Mouse (Mus musculus): ENCODE measurements around the gene Mau2. TPM values are rescaled to one million over a fixed set of nuclear protein-coding genes. Genes with fewer than 3 reads are reported as not detected.

The Mau2 gene
- polyA plus RNA-seq, 1 experiment from 2014 or later, result 33.8 TPM

DNA sequence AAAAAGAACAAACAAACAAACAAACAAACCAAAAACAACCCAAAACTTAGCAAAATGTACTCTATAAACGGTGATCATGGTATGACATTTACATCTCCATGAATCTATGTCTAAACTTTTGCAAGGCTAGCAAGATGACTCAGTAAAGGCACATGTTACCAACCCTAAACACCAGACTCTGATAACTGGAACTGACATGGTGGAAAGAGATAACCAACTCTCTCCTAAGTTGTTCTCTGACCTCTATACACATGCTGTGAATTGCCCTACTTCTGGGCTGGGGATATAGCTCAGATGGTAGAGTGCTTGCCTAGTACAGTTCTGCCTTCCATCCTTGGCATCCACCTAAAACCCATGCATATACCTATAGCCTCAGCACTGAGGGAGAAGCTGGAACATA lies 4.5 kb downstream of the Mau2 start:
- WGBS, result 94% methylated on average over 1 of the region's 1 CpGs
- no peak overlapping the region for H3K9ac ChIP-seq (ENCODE audit: low read depth, low read length)
- no peak overlapping the region for H3K27ac ChIP-seq
- H3K4me3 ChIP-seq (replicated peaks; ENCODE audit: low read depth, low read length), result no peak overlapping the region
- DNase-seq (ENCODE audit: low spot score), result no peak
- no peak for TF ChIP-seq CTCF (IDR thresholded peaks at IDR 0.05; ENCODE audit: low read depth)
- no peak for ATAC-seq (replicated peaks; ENCODE audit: low FRiP score, low read depth)
- H3K4me1 ChIP-seq (replicated peaks; ENCODE audit: insufficient read depth, low read length), result 0 out of 2 replicates have a peak, but pooled peaks cover 18% of the 10 kb centered on the region
- 0 out of 2 replicates have a peak, but pooled peaks cover 6% of the 10 kb centered on the region for H3K36me3 ChIP-seq (ENCODE audit: insufficient read depth, low read length)
- no peaks in the 10 kb centered on the region for H3K27me3 ChIP-seq (ENCODE audit: insufficient read depth, low read length)
- H3K4me2 ChIP-seq (ENCODE audit: low read length), result no peak overlapping the region
- H3K9me3 ChIP-seq (replicated peaks; ENCODE audit: low read length), result no peaks in the 10 kb centered on the region

DNA sequence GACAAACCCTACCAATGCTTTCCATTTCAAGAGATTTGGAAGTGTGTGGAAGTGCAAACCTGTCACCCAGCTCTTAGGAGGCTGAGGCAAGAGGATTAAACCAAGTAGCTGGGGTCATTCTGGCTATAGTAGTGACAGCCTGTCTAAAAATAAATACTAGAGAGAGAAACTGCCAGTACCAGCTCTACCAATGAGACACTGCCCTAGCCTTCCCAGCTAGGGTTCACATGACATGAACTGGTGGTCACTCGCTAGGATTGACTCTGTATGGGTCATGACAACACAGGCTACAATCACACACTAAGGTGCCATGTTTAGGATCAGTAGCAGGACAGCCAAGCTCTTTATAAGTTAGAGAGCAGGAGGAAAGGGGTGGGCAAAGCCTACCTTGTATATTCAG lies 12.3 kb downstream of the Mau2 start:
- ATAC-seq (replicated peaks; ENCODE audit: low FRiP score, low read depth), result no peak
- no peaks in the 10 kb centered on the region for H3K27me3 ChIP-seq (ENCODE audit: insufficient read depth, low read length)
- H3K27ac ChIP-seq, result no peak overlapping the region
- H3K36me3 ChIP-seq (ENCODE audit: insufficient read depth, low read length), result peaks cover 64% of the 10 kb centered on the region
- no peak for DNase-seq (ENCODE audit: low spot score)
- no peak overlapping the region for H3K4me2 ChIP-seq (ENCODE audit: low read length)
- no peaks in the 10 kb centered on the region for H3K4me1 ChIP-seq (replicated peaks; ENCODE audit: insufficient read depth, low read length)
- no peak overlapping the region for H3K4me3 ChIP-seq (replicated peaks; ENCODE audit: low read depth, low read length)
- no peaks in the 10 kb centered on the region for H3K9me3 ChIP-seq (replicated peaks; ENCODE audit: low read length)
- 96% methylated on average over 1 of the region's 1 CpGs for WGBS
- no peak for TF ChIP-seq CTCF (IDR thresholded peaks at IDR 0.05; ENCODE audit: low read depth)
- no peak overlapping the region for H3K9ac ChIP-seq (ENCODE audit: low read depth, low read length)

- Histone ChIP-seq H3K9ac (ENCODE audit: low read depth, low read length) (no peak overlapping the region), H3K9me3 (replicated peaks; ENCODE audit: low read length) (no peaks in the 10 kb centered on the region), H3K27me3 (ENCODE audit: insufficient read depth, low read length) (no peaks in the 10 kb centered on the region), H3K36me3 (ENCODE audit: insufficient read depth, low read length) (peaks cover 88% of the 10 kb centered on the region), H3K4me2 (ENCODE audit: low read length) (no peak overlapping the region), H3K27ac (no peak overlapping the region), H3K4me1 (replicated peaks; ENCODE audit: insufficient read depth, low read length) (no peaks in the 10 kb centered on the region), H3K4me3 (replicated peaks; ENCODE audit: low read depth, low read length) (no peak overlapping the region)
- DNase-seq (ENCODE audit: low spot score) (no peak), ATAC-seq (replicated peaks; ENCODE audit: low FRiP score, low read depth) (no peak)
- no peak for TF ChIP-seq CTCF (IDR thresholded peaks at IDR 0.05; ENCODE audit: low read depth)
- WGBS, result 98% methylated on average over 2 of the region's 2 CpGs
Observed at GRCm38 (mm10) chr8:70026151-70026550, 16.4 kb downstream of the Mau2 start.

- no peak overlapping the region for H3K4me2 ChIP-seq (ENCODE audit: low read length)
- no peak for ATAC-seq (replicated peaks; ENCODE audit: low FRiP score, low read depth)
- H3K9me3 ChIP-seq (replicated peaks; ENCODE audit: low read length), result no peaks in the 10 kb centered on the region
- peaks cover 87% of the 10 kb centered on the region for H3K36me3 ChIP-seq (ENCODE audit: insufficient read depth, low read length)
- 90% methylated on average over 8 of the region's 8 CpGs for WGBS
- no peak overlapping the region for H3K9ac ChIP-seq (ENCODE audit: low read depth, low read length)
- DNase-seq (ENCODE audit: low spot score), result no peak
- no peaks in the 10 kb centered on the region for H3K27me3 ChIP-seq (ENCODE audit: insufficient read depth, low read length)
- no peak for TF ChIP-seq CTCF (IDR thresholded peaks at IDR 0.05; ENCODE audit: low read depth)
- no peak overlapping the region for H3K27ac ChIP-seq
- H3K4me1 ChIP-seq (replicated peaks; ENCODE audit: insufficient read depth, low read length), result no peaks in the 10 kb centered on the region
- no peak overlapping the region for H3K4me3 ChIP-seq (replicated peaks; ENCODE audit: low read depth, low read length)
Observed at GRCm38 (mm10) chr8:70023596-70023995, 18.9 kb downstream of the Mau2 start.

DNA sequence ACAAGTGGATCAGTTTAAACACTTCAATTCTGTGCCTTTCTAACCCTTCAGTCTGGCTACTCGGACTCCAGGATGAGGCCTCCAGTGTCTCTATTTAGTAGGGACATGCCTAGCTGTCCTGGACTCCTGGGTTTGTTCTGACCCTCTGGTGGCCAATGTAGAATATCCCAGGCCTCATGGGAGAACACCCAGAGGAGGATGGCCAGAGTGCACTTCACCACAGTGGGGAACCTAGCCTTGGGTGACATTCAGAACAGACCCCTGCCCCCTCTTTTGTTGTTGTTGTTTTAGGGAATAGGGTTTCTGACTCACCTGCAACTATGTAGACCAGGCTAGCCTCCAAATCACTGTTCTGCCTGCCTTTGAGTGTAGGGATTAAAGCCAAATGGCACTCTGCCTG lies 27.5 kb downstream of the Mau2 start:
- no peak overlapping the region for H3K27ac ChIP-seq
- H3K9ac ChIP-seq (ENCODE audit: low read depth, low read length), result no peak overlapping the region
- no peak overlapping the region for H3K4me3 ChIP-seq (replicated peaks; ENCODE audit: low read depth, low read length)
- no peaks in the 10 kb centered on the region for H3K27me3 ChIP-seq (ENCODE audit: insufficient read depth, low read length)
- peaks cover 36% of the 10 kb centered on the region for H3K36me3 ChIP-seq (ENCODE audit: insufficient read depth, low read length)
- 77% methylated on average over 1 of the region's 1 CpGs for WGBS
- no peaks in the 10 kb centered on the region for H3K4me1 ChIP-seq (replicated peaks; ENCODE audit: insufficient read depth, low read length)
- DNase-seq (ENCODE audit: low spot score) (no peak), ATAC-seq (replicated peaks; ENCODE audit: low FRiP score, low read depth) (no peak)
- no peak for TF ChIP-seq CTCF (IDR thresholded peaks at IDR 0.05; ENCODE audit: low read depth)
- no peaks in the 10 kb centered on the region for H3K9me3 ChIP-seq (replicated peaks; ENCODE audit: low read length)
- H3K4me2 ChIP-seq (ENCODE audit: low read length), result no peak overlapping the region

- TF ChIP-seq CTCF (IDR thresholded peaks at IDR 0.05; ENCODE audit: low read depth), result 0 out of 2 replicates have a peak, but pooled peaks have one; percentile 5
- Histone ChIP-seq H3K36me3 (ENCODE audit: insufficient read depth, low read length) (peaks cover 14% of the 10 kb centered on the region), H3K4me2 (ENCODE audit: low read length) (no peak overlapping the region), H3K4me1 (replicated peaks; ENCODE audit: insufficient read depth, low read length) (no peaks in the 10 kb centered on the region), H3K4me3 (replicated peaks; ENCODE audit: low read depth, low read length) (no peak overlapping the region), H3K27me3 (ENCODE audit: insufficient read depth, low read length) (no peaks in the 10 kb centered on the region), H3K9me3 (replicated peaks; ENCODE audit: low read length) (no peaks in the 10 kb centered on the region), H3K27ac (no peak overlapping the region), H3K9ac (ENCODE audit: low read depth, low read length) (no peak overlapping the region)
- DNase-seq (ENCODE audit: low spot score), result no peak
- WGBS, result 75% methylated on average over 1 of the region's 1 CpGs
- ATAC-seq (replicated peaks; ENCODE audit: low FRiP score, low read depth), result no peak; the same call in 1 of the 2 replicates
Observed at GRCm38 (mm10) chr8:70012763-70013162, 29.8 kb downstream of the Mau2 start.

- 80% methylated on average over 3 of the region's 3 CpGs for WGBS
Observed at GRCm38 (mm10) chr8:70012350-70012749, 30.2 kb downstream of the Mau2 start.

More at GRCm38 (mm10) chr8:70012350-70012749, 30.2 kb downstream of the Mau2 start:
- Histone ChIP-seq H3K36me3 (ENCODE audit: insufficient read depth, low read length) (peaks cover 10% of the 10 kb centered on the region), H3K9me3 (replicated peaks; ENCODE audit: low read length) (no peaks in the 10 kb centered on the region), H3K27me3 (ENCODE audit: insufficient read depth, low read length) (no peaks in the 10 kb centered on the region), H3K27ac (no peak overlapping the region), H3K4me1 (replicated peaks; ENCODE audit: insufficient read depth, low read length) (no peaks in the 10 kb centered on the region), H3K4me2 (ENCODE audit: low read length) (no peak overlapping the region), H3K9ac (ENCODE audit: low read depth, low read length) (no peak overlapping the region), H3K4me3 (replicated peaks; ENCODE audit: low read depth, low read length) (no peak overlapping the region)
- no peak for TF ChIP-seq CTCF (IDR thresholded peaks at IDR 0.05; ENCODE audit: low read depth)
- ATAC-seq (replicated peaks; ENCODE audit: low FRiP score, low read depth) (no peak), DNase-seq (ENCODE audit: low spot score) (no peak)
